Mouse (Mus musculus) spleen, adult 2 months (tissue): Measurements from ENCODE around the gene Nnat.

Experiments
- CTCF ChIP-seq: fragments of 200-500 bp; IDR thresholded peaks from 2 replicates; pipeline ENCODE4 v1.5.1; 2011; ENCODE audit warnings: mild to moderate bottlenecking, inconsistent platforms; ENCODE audit not compliant: insufficient read depth, insufficient read length, insufficient replicate concordance; ENCODE audit errors: extremely low read depth
- POLR2A ChIP-seq: fragments of 200-500 bp; IDR thresholded peaks from 2 replicates; pipeline ENCODE4 v1.6.1; 2011; ENCODE audit warnings: low read depth, low read length, inconsistent platforms

DNA sequence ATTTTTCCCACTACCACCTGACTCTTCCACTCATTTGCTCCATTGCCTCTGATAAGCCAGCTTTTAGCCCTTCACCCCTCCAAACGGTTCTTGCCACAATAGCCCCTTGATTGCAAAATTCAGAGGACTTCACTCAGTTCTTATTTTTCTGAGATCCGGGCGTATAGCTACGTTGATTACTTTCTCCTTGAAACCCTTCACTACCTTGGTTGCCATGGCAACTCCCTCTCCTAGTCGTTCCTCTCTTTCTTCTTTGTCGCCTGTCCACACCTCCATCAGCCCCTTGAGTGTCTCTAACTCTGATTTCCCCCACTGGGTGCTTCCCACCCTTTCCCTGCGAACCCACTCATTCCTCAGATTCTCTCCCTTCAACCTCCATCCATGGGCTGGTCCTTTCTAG is 22.8 kb upstream of the Nnat start:
- TF ChIP-seq POLR2A (no peak), CTCF (no peak)
